Mouse (Mus musculus) embryo, embryonic 10.5 days (tissue): ENCODE data around the gene Nme7.

Source experiments
- DNase-seq: peaks from one replicate; pipeline ENCODE4 v3.0.0-alpha.2; 2015; ENCODE audit warnings: low spot score

The Nme7 gene

DNA sequence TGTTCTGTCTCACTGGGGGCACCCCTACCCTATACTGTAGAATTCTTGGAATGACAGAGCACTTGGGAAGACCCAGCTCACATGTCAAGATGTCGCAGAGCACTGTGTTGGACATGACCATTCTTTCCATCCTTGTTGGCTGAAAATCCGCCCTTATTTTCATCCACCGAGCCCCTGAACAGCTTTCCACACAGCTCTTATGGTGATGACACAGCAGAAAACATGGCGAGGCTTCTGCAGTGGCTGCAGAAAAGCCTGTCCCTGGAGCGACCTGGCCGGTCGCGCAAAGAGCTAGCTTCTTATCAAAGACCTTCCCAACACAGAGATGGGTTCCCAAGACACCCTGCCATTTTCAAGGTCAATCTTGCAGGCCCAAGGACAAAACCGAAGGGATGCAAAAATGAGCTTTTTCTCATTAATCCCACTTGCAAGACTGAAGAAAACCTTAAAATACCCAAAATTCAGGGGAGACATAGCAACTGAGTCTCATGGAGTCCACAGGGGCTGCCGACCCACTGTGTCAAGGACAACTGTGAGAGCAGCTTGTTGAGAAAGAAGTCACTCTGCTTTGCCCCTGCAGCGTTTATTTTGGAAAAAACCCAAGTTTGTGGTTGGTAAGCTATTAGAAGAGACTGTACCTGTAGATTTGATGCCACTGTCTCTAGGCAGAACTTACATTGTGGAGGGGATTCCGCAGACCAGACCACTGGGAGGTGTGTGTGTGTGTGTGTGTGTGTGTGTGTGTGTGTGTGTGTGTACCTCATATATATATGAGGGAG, 155.4 kb downstream of the Nme7 start:
- no peak for DNase-seq

GRCm38 (mm10) chr1:164460921-164461697, 157.2 kb downstream of the Nme7 start:
- DNase-seq, result no peak

GRCm38 (mm10) chr1:164461726-164462125, 157.8 kb downstream of the Nme7 start:
- DNase-seq, result no peak

GRCm38 (mm10) chr1:164467406-164467805, 163.5 kb downstream of the Nme7 start:
- DNase-seq, result no peak

DNA sequence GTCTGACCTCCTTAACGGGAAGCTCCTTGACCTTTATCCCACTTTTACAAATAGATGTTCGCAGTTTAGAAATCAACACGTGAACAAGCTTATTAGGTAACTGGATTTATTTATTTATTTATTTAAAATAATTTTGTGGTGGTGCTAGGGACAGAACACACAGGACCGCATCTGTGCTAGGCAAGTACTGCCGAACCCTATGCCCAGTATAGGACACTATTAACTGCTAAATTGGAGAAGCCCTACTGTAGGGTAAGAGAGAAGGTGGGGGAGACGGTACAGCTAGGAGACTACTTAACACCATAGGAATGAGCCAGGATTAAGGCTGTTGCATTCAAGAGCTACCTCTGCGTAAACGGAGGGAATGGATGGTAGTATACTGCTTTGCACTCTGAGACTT, 164.4 kb downstream of the Nme7 start:
- no peak for DNase-seq

- no peak for DNase-seq
Measured at GRCm38 (mm10) chr1:164470985-164471384, 167.1 kb downstream of the Nme7 start.

DNA sequence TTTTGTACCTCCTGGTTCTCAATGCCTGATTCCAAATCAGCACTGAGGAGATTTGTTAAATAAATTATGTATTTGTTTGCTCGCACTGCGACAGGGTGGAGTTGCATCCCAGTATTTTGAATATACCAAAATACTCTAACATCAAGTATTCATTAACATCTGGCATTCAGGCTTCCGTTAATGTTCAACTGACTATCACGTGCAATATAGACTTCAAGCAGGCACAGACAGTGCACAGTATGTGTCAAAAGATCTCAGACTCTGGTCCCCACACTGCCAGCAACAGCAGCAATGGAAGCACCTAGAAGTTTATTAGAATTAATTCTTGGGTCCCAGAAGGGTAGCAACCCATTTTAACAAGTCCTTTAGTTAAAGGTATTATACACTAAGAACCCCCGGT, 167.7 kb downstream of the Nme7 start:
- no peak for DNase-seq

- no peak for DNase-seq
Measured at GRCm38 (mm10) chr1:164473398-164473797, 169.5 kb downstream of the Nme7 start.

DNA sequence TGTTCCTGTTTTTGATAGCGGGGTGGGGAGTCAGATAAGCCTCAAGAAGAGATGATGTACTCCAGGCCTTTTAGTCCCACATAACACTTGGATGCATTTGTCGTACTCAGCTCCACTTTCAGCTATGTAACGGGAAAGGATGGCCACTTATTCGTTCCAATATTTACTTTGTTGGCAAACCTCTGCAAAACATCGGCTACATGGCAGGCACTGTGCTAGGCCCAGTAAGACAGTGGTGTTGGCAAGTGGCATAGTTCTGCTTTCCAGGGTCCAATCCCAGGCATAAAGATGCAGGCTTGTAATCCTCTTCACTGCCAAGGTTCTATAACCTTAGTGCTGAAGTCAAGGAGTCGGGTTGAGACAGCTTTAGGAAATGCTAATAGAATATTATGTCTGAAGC, 170.4 kb downstream of the Nme7 start:
- no peak for DNase-seq

- no peak for DNase-seq
Measured at GRCm38 (mm10) chr1:164474778-164475511, 171.0 kb downstream of the Nme7 start.

DNA sequence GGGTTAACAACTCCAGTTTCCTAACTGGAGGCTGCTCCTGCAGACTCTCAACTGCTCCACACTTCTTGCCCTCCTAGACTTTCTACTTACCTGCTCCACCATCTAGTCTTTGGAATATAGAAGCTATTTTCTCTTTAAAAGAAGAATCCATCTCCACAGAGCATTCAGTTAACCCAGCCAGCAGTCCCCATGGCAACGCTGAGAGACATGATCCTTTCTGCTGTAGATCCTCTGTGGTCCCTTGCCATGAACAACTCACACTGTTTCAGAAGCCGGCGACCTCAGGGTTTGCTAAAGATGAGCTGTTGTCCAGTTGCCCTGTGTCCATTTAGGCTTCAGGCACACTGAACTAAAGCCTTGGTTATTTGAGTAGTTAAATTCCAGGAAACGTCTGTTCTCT, 172.0 kb downstream of the Nme7 start:
- no peak for DNase-seq

DNA sequence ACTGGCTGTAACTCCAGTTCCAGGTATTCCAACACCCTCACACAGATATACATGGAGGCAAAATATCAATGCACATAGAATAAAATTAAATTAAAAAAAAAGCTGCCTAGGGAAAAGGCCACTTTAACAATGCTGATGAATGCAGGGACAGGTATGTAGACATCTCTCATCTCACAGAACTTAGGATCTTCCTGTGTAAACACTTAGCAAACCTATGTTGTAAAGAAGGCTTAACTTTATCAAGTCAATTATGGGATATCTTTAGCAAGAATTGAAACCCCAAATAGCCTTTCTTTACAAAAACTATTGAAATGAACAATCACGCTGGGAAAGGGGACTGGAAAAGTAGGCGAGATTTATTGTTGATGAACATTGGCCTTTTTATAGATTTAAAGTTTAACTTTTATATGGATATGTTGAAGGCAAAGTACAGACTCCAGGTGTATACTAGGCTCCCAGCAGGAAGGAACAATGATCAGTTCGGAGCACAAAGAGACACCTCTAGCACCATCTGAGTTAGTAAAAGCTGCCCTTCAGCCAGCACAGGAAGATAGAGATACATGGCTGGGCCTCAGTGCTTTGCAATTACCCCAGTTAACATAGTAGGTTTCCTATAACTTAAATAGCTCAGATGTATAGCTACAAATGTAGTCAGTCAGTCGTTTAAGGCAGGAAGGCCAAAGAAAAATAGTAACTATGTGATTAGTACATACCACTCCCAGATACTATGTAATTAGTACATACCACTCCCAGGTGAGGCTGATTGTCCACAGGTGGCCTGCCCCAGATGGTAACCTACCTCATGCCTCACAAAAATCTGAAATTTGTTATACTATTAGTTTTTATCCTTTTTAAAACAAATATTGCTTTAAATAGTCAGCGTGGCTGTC, 177.1 kb downstream of the Nme7 start:
- no peak for DNase-seq

DNA sequence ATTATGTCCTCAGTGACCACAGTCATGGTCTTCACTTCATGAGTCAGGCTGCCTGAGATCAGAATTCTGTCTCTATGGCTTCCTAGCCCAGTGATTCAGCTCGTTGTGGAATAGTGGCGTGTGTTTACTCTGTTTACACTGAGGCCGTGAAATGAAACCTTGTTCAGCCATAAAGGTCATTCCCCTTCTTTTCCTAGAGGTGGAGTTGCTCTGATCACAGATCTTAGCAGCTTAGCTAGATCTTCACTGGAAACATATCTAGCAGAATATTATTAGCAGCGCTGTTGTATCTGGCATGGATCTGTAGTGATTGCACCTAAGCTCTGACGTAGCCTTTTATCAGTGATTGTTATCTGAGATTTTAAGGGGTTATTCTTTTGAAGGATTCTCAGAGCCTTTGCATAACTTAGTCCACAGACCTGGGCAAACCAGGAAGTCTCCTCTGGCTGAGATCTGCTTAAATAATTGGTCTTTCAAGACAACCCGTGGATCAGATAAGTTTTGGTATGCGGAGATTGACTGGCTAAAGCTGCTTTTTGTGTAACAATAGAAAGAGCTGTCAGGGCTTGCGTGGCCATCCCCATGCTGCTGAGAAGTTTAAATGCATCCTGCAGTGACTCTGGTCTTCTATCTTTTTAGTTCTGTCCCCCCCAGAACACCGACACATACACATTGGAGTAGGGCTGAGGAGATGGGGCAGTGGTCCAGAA, 177.9 kb downstream of the Nme7 start:
- no peak for DNase-seq

DNA sequence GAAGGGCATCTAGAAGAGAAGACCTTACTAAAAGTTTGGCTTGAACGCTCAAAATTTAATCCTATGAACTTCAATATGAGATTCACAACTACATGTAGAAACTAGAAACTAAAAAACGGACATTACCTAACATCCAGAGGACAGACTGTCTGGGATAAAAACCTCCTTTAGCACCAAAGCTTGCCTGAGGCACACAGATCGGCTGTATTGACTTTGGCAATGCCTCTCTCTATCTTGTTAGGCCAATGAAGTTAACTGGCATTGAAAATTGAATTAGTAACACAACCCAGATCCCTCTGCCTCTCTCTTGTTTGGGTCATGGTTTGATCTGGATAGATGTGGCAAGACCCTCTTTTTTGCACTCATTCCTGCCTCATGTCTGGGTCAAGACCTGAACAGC, 178.9 kb downstream of the Nme7 start:
- DNase-seq, result no peak

DNA sequence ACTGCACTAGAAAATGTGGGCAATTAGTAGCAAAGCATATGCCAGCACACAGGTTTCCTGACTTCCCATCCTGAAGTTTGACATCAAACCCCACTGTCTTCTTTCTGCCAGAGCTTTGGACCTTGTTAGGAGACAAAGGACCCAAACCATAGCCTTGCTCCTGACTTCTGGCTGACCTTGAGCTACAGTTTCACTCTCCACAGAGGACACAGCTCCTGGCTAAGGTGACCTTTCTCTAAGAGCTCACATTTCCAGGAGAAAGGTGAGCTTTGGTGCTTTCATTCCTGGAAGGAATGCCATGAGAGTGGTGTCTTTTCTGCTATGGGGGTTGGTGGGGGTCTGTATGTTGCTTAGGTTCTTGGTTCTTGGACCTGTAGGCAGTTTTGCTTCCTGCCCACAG, 179.8 kb downstream of the Nme7 start:
- DNase-seq, result no peak
